Mouse (Mus musculus): ENCODE data around the gene Gm4779. TPM values are rescaled to one million over a fixed set of nuclear protein-coding genes. Genes with fewer than 3 reads are reported as not detected.

Gm4779 gene
- not detected in 2 replicates for polyA plus RNA-seq (2012; ENCODE audit: low replicate concordance)

GRCm38 (mm10) chrX:101794342-101794741, at the start of gene Gm4779, which contains the start of gene 8030474K03Rik:
Gene Gm4779 (minus strand): TSS chrX:101794423.
Gene 8030474K03Rik (plus strand): TSS chrX:101794656.

Other genes with a start within 250 kb of the Gm4779 start
- gene Ogt, start 154.4 kb downstream of the Gm4779 start, polyA plus RNA-seq (2012; ENCODE audit: low replicate concordance), result 2.3 and 10.3 TPM in 2 replicates
- gene Cxcr3, start 60.2 kb downstream of the Gm4779 start, polyA plus RNA-seq (2012; ENCODE audit: low replicate concordance), result 0.69 and 1.9 TPM in 2 replicates
- gene 8030474K03Rik, start 233 bp upstream of the Gm4779 start, polyA plus RNA-seq (2012; ENCODE audit: low replicate concordance), result not detected in 2 replicates
- 0.11 and 0.40 TPM in 2 replicates for gene Nhsl2, start 55.0 kb upstream of the Gm4779 start, polyA plus RNA-seq (2012; ENCODE audit: low replicate concordance)